22 mouse cellular contexts compared by ENCODE assay signal in genomic region chr2:59760731-59761130, GRCm38 (mm10).
DNase-seq lines count a peak whose midpoint lies in the region; ATAC-seq and TF ChIP-seq lines count a peak whose summit lies in the region.
"Had no signal": no experiment of that assay in that cellular context is flagged by ENCODE, and none has a peak within 500 bp of the region (broad histone marks: within the 10 kb centered on the region; RNA-seq: fewer than 3 reads in every experiment).

No protein-coding gene starts in this region.

- H3K27ac ChIP-seq in kidney, adult 2 months (ENCODE audit: insufficient read depth, low read depth, low read length) = peak overlapping the region; percentile 24; the same call in 1 of the 2 replicates
- H3K27ac ChIP-seq in kidney, embryonic 16.5 days (ENCODE audit: low read length) = no peak overlapping the region
- H3K27ac ChIP-seq: gastrocnemius, adult 2 months; heart, embryonic 13.5 days; hindbrain, embryonic 15.5 days; limb, embryonic 12.5 days; liver, embryonic 13.5 days; lung, embryonic 15.5 days had no signal

- no peak for ATAC-seq in kidney, embryonic 16.5 days (ENCODE audit: low FRiP score, low TSS enrichment)
- ATAC-seq: CD4-positive, CD25-positive, alpha-beta regulatory T cell, adult 4 months; Patski had no signal

- no peak overlapping the region for H3K9ac ChIP-seq in kidney, embryonic 16.5 days (replicated peaks; ENCODE audit: low read length)
- H3K9ac ChIP-seq: heart, embryonic 13.5 days; hindbrain, embryonic 15.5 days; limb, embryonic 12.5 days; liver, embryonic 13.5 days; lung, embryonic 15.5 days had no signal

- no peaks in the 10 kb centered on the region for H3K27me3 ChIP-seq in kidney, adult 2 months (replicated peaks; ENCODE audit: control insufficient read depth, insufficient read depth, low read length)
- H3K27me3 ChIP-seq in kidney, embryonic 16.5 days (ENCODE audit: insufficient read depth, low read length) = no peaks in the 10 kb centered on the region
- H3K27me3 ChIP-seq: heart, embryonic 13.5 days; hindbrain, embryonic 15.5 days; limb, embryonic 12.5 days; liver, embryonic 13.5 days; lung, embryonic 15.5 days; megakaryocyte, embryonic 14.5 days; Patski had no signal

- no peak overlapping the region for H3K4me3 ChIP-seq in kidney, adult 2 months (ENCODE audit: insufficient read depth, low read depth, low read length)
- no peak overlapping the region for H3K4me3 ChIP-seq in kidney, embryonic 16.5 days (ENCODE audit: low read length)
- H3K4me3 ChIP-seq: gastrocnemius, adult 2 months; heart, embryonic 13.5 days; hindbrain, embryonic 15.5 days; limb, embryonic 12.5 days; liver, embryonic 13.5 days; lung, embryonic 15.5 days; megakaryocyte, embryonic 14.5 days had no signal

- no peak for TF ChIP-seq POLR2A in kidney, adult 2 months (IDR thresholded peaks at IDR 0.05; ENCODE audit: low read depth, low read length)

- peak; percentile 36 to 48 for DNase-seq in cerebellum, postnatal 10 days
- DNase-seq in cerebellum, adult 9-10 months = no peak
- DNase-seq in kidney, adult 2 months = peak; percentile 61
- DNase-seq in Muller cell, postnatal 12 days (ENCODE audit: inconsistent ontology term) = peak; percentile 63
- peak; percentile 50 for DNase-seq in lung, postnatal 14 days
- DNase-seq in urinary bladder, adult 18-20 months (ENCODE audit: low spot score in 2 of 2) = no peak
- DNase-seq: adrenal gland, postnatal 25 days; cerebellum, adult 9-11 months; gastrocnemius, adult 2 months; heart, postnatal 36 days; kidney, adult 8-10 months; kidney, postnatal 36 days; liver, embryonic 13.5 days; midbrain, embryonic 14.5 days had no signal

- H3K9me3 ChIP-seq in kidney, embryonic 16.5 days (ENCODE audit: low read length) = no peaks in the 10 kb centered on the region
- H3K9me3 ChIP-seq: heart, embryonic 13.5 days; liver, embryonic 13.5 days; lung, embryonic 15.5 days; megakaryocyte, embryonic 14.5 days had no signal

- peaks cover 6% of the 10 kb centered on the region; the same call in 1 of the 2 replicates for H3K4me1 ChIP-seq in kidney, adult 2 months (ENCODE audit: control insufficient read depth, insufficient read depth, low read length)
- peaks cover 24% of the 10 kb centered on the region for H3K4me1 ChIP-seq in kidney, embryonic 16.5 days (ENCODE audit: insufficient read depth, low read length)
- H3K4me1 ChIP-seq: hindbrain, embryonic 15.5 days; liver, embryonic 13.5 days had no signal

- no peak overlapping the region for H3K4me2 ChIP-seq in kidney, embryonic 16.5 days (replicated peaks; ENCODE audit: low read depth, low read length)
- H3K4me2 ChIP-seq: heart, embryonic 13.5 days; hindbrain, embryonic 15.5 days; limb, embryonic 12.5 days; liver, embryonic 13.5 days; lung, embryonic 15.5 days had no signal

- TF ChIP-seq CTCF in kidney, adult 2 months (conservative IDR thresholded peaks at IDR 0.05; ENCODE audit: insufficient read depth, insufficient read length, low read depth, low read length) = no peak

- WGBS in kidney, adult 2 months = 56% methylated on average over 4 of the region's 4 CpGs
- 71% methylated on average over 4 of the region's 4 CpGs for WGBS in kidney, embryonic 16.5 days

- H3K36me3 ChIP-seq in kidney, adult 2 months (ENCODE audit: control insufficient read depth, insufficient read depth, low read length) = no peaks in the 10 kb centered on the region; the same call in 1 of the 2 replicates
- H3K36me3 ChIP-seq in kidney, embryonic 16.5 days (ENCODE audit: insufficient read depth, low read length) = peaks cover 13% of the 10 kb centered on the region
- H3K36me3 ChIP-seq: hindbrain, embryonic 15.5 days; liver, embryonic 13.5 days had no signal

Comparison
In these comparisons a context has a peak if more than half of its experiments do, and no peak if none do; other contexts are left out.
1. DNase-seq: peak in cerebellum, postnatal 10 days (2 of 2), kidney, adult 2 months (single experiment), Muller cell, postnatal 12 days (single experiment) and lung, postnatal 14 days (single experiment); none in cerebellum, adult 9-10 months (single experiment) and urinary bladder, adult 18-20 months (0 of 2).